Mouse (Mus musculus) limb, embryonic 11.5 days (tissue): Measurements from ENCODE around the gene Syt12. TPM values are rescaled to one million over a fixed set of nuclear protein-coding genes. Genes with fewer than 3 reads are reported as not detected.
A peak's percentile ranks its signal among the peaks of the same experiment; 100 is the strongest.

Experiments
- ATAC-seq: fragments of 200-750 bp; cut with Nextera tagmentation; 2 replicates; pipeline ENCODE4 v1.8.0; 2017; ENCODE audit warnings: low read depth; ENCODE audit not compliant: insufficient number of reproducible peaks, low FRiP score, low TSS enrichment
- DNase-seq: peaks from one replicate; pipeline ENCODE4 v3.0.0-alpha.2; 2015; ENCODE audit warnings: low spot score
- H3K27ac ChIP-seq: fragments of 300-500 bp; sonication (generic); replicated peaks from 2 replicates; pipeline ENCODE4 v1.5.1; 2014; ENCODE audit warnings: low read depth, mild to moderate bottlenecking, low read length
- H3K27me3 ChIP-seq: fragments of 300-500 bp; sonication (generic); 2 replicates; pipeline ENCODE4 v1.6.1; 2014; ENCODE audit warnings: mild to moderate bottlenecking, low read length, mixed read lengths; ENCODE audit not compliant: control insufficient read depth, insufficient read depth
- H3K36me3 ChIP-seq: fragments of 300-500 bp; sonication (generic); 2 replicates; pipeline ENCODE4 v1.6.1; 2014; ENCODE audit warnings: mild to moderate bottlenecking, low read length, moderate library complexity, mixed read lengths; ENCODE audit not compliant: control insufficient read depth, insufficient read depth
- H3K4me1 ChIP-seq: fragments of 300-500 bp; sonication (generic); 2 replicates; pipeline ENCODE4 v1.6.1; 2014; ENCODE audit warnings: low read length, mixed read lengths; ENCODE audit not compliant: control insufficient read depth, insufficient read depth
- H3K4me2 ChIP-seq: fragments of 300-500 bp; sonication (generic); 2 replicates; pipeline ENCODE4 v1.6.1; 2014; ENCODE audit warnings: low read depth, mild to moderate bottlenecking, moderate library complexity; ENCODE audit not compliant: severe bottlenecking
- H3K4me3 ChIP-seq: fragments of 300-500 bp; sonication (generic); 2 replicates; pipeline ENCODE4 v1.5.1; 2014; ENCODE audit warnings: low read depth, low read length
- H3K9ac ChIP-seq: fragments of 300-500 bp; sonication (generic); 2 replicates; pipeline ENCODE4 v1.6.1; 2014; ENCODE audit warnings: mild to moderate bottlenecking, low read length
- H3K9me3 ChIP-seq: fragments of 300-500 bp; sonication (generic); 2 replicates; pipeline ENCODE4 v1.6.1; 2016; ENCODE audit warnings: low read length; ENCODE audit not compliant: control insufficient read depth
- WGBS: fragments of 180-500 bp; shearing (Covaris S2); extraction: QIAGEN DNeasy Blood & Tissue Kit; methylation state at CpG from one replicate; pipeline ENCODE4 v1.1.7; 2014; 5-methylcytosine and 5-hydroxymethylcytosine counted together
- polyA plus RNA-seq: library from polyadenylated mRNA; unstranded; fragments of >200 nt; fragmentation: Nextera tagmentation; extraction: Ambion mirVana; gene quantifications from 2 replicates; pipeline ENCODE4 v1.2.1, GENCODE M21; 2014

Syt12 gene
- polyA plus RNA-seq, 1 experiment from 2014 or later = 0.49 TPM

- WGBS = 82% methylated on average over 6 of the region's 6 CpGs
- H3K4me3 ChIP-seq = no peak overlapping the region
- H3K27me3 ChIP-seq = no peaks in the 10 kb centered on the region
- H3K4me1 ChIP-seq = peaks cover 8% of the 10 kb centered on the region; the same call in 1 of the 2 replicates
- no peak overlapping the region for H3K27ac ChIP-seq
- no peak for DNase-seq
- H3K9me3 ChIP-seq = no peaks in the 10 kb centered on the region
- no peaks in the 10 kb centered on the region for H3K36me3 ChIP-seq
- H3K4me2 ChIP-seq = 0 out of 2 replicates have a peak overlapping the region, but pooled peaks have one; percentile 85
- ATAC-seq = no peak
- H3K9ac ChIP-seq = no peak overlapping the region
Measured at GRCm38 (mm10) chr19:4437886-4438285, 39.4 kb downstream of the Syt12 start.

GRCm38 (mm10) chr19:4436254-4436653 lies 41.0 kb downstream of the Syt12 start:
- Histone ChIP-seq H3K36me3 (peaks cover 6% of the 10 kb centered on the region; the same call in 1 of the 2 replicates), H3K27ac (no peak overlapping the region), H3K4me2 (no peak overlapping the region), H3K4me1 (peaks cover 6% of the 10 kb centered on the region; the same call in 1 of the 2 replicates), H3K27me3 (no peaks in the 10 kb centered on the region), H3K4me3 (no peak overlapping the region), H3K9ac (no peak overlapping the region), H3K9me3 (no peaks in the 10 kb centered on the region)
- WGBS = 96% methylated on average over 3 of the region's 3 CpGs
- DNase-seq = no peak
- no peak for ATAC-seq

GRCm38 (mm10) chr19:4434999-4435398 lies 42.2 kb downstream of the Syt12 start:
- no peak for ATAC-seq
- Histone ChIP-seq H3K4me2 (no peak overlapping the region), H3K4me3 (no peak overlapping the region), H3K36me3 (peaks cover 6% of the 10 kb centered on the region; the same call in 1 of the 2 replicates), H3K27ac (no peak overlapping the region), H3K4me1 (peaks cover 3% of the 10 kb centered on the region; the same call in 1 of the 2 replicates), H3K27me3 (no peaks in the 10 kb centered on the region), H3K9ac (no peak overlapping the region), H3K9me3 (no peaks in the 10 kb centered on the region)
- DNase-seq = no peak
- 81% methylated on average over 1 of the region's 1 CpGs for WGBS

GRCm38 (mm10) chr19:4433756-4434155 lies 43.5 kb downstream of the Syt12 start:
- H3K4me2 ChIP-seq = no peak overlapping the region
- DNase-seq = no peak
- H3K27ac ChIP-seq = no peak overlapping the region
- no peak overlapping the region for H3K4me3 ChIP-seq
- H3K9ac ChIP-seq = no peak overlapping the region
- ATAC-seq = no peak
- peaks cover 6% of the 10 kb centered on the region; the same call in 1 of the 2 replicates for H3K36me3 ChIP-seq
- no peaks in the 10 kb centered on the region for H3K9me3 ChIP-seq
- 95% methylated on average over 1 of the region's 1 CpGs for WGBS
- H3K4me1 ChIP-seq = no peaks in the 10 kb centered on the region
- no peaks in the 10 kb centered on the region for H3K27me3 ChIP-seq

GRCm38 (mm10) chr19:4430091-4430620 lies 47.1 kb downstream of the Syt12 start:
- no peak overlapping the region for H3K4me2 ChIP-seq
- no peaks in the 10 kb centered on the region for H3K9me3 ChIP-seq
- peaks cover 6% of the 10 kb centered on the region; the same call in 1 of the 2 replicates for H3K36me3 ChIP-seq
- DNase-seq = no peak
- no peak overlapping the region for H3K27ac ChIP-seq
- ATAC-seq = no peak
- no peak overlapping the region for H3K9ac ChIP-seq
- no peaks in the 10 kb centered on the region for H3K4me1 ChIP-seq
- 92% methylated on average over 4 of the region's 4 CpGs for WGBS
- H3K27me3 ChIP-seq = no peaks in the 10 kb centered on the region
- H3K4me3 ChIP-seq = no peak overlapping the region

- no peak overlapping the region for H3K4me3 ChIP-seq
- WGBS = 77% methylated on average over 19 of the region's 19 CpGs
- no peaks in the 10 kb centered on the region for H3K27me3 ChIP-seq
- ATAC-seq (no peak), DNase-seq (peak; percentile 50)
- H3K9me3 ChIP-seq = no peaks in the 10 kb centered on the region
- no peak overlapping the region for H3K4me2 ChIP-seq
- no peak overlapping the region for H3K9ac ChIP-seq
- H3K4me1 ChIP-seq = no peaks in the 10 kb centered on the region
- no peak overlapping the region for H3K27ac ChIP-seq
- no peaks in the 10 kb centered on the region; the same call in 1 of the 2 replicates for H3K36me3 ChIP-seq
Measured at GRCm38 (mm10) chr19:4425610-4426366, 51.5 kb downstream of the Syt12 start.

GRCm38 (mm10) chr19:4423021-4423420 lies 54.2 kb downstream of the Syt12 start:
- no peaks in the 10 kb centered on the region for H3K9me3 ChIP-seq
- no peaks in the 10 kb centered on the region for H3K4me1 ChIP-seq
- H3K9ac ChIP-seq = no peak overlapping the region
- ATAC-seq = no peak
- H3K4me2 ChIP-seq = no peak overlapping the region
- WGBS = 83% methylated on average over 3 of the region's 3 CpGs
- no peak overlapping the region for H3K4me3 ChIP-seq
- H3K27me3 ChIP-seq = no peaks in the 10 kb centered on the region
- H3K36me3 ChIP-seq = no peaks in the 10 kb centered on the region
- H3K27ac ChIP-seq = no peak overlapping the region
- no peak for DNase-seq

- Histone ChIP-seq H3K4me3 (no peak overlapping the region), H3K27ac (no peak overlapping the region), H3K9ac (no peak overlapping the region), H3K27me3 (no peaks in the 10 kb centered on the region), H3K4me1 (no peaks in the 10 kb centered on the region), H3K4me2 (no peak overlapping the region), H3K36me3 (no peaks in the 10 kb centered on the region), H3K9me3 (no peaks in the 10 kb centered on the region)
- DNase-seq = no peak
- ATAC-seq = no peak
- WGBS = 97% methylated on average over 3 of the region's 3 CpGs
Measured at GRCm38 (mm10) chr19:4422581-4422980, 54.7 kb downstream of the Syt12 start.
